Mouse (Mus musculus): ENCODE results near the gene Zbtb8a.

DNA sequence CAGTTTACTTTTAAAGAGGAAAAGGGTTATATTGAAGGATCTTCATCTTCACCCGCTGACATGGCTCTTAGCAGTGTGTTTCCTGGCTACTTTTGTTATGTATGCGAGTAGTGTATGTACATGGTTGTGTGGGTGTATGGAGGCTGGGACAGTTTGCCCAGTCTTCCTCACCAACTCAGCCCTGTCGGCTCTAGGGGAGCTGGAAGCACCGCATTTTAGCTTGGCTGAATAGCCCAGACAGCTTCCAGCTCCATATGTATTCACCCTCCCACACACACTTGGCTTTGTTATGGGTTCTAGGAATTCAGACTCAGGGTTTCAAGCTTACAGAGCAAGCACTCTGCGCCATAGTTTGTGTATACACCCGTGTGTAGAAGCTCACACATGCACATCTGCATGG, 26.8 kb downstream of the Zbtb8a start:
- TF ChIP-seq TAL1 (IDR thresholded peaks at IDR 0.05; ENCODE audit: low read length) (no peak), GATA1 (IDR thresholded peaks at IDR 0.05; ENCODE audit: low read length) (no peak)

All from erythroblast, embryonic 14.5 days (primary cell).